Mouse (Mus musculus) heart, postnatal 0 days (tissue): ENCODE measurements around the gene Gpr55.

Experiments used
- CTCF ChIP-seq: IDR thresholded peaks from 2 replicates; pipeline ENCODE4 v1.5.1; 2016; ENCODE audit warnings: antibody characterized with exemption, control low read depth, low read depth
- EP300 ChIP-seq: IDR thresholded peaks from 2 replicates; pipeline ENCODE4 v1.6.1; 2016; ENCODE audit warnings: antibody characterized with exemption, low read depth

DNA sequence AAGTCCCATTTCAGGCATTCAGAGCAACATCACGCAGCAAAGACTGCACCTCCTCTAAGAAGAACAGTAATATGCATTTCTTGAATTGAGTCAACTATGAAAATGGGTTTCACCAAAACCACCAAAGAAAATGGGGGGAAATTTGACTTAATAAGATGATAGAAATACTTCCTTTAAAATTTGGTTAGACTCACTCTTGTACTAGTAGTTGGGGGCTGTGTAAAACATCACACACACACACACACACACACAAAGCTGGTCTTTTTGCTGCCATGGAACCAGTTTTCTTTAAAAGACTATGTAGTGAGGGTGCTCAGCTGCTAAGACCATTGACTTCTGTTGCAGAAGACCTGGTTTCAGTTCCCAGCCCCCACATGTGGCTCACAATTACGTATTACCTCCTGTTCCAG lies 12.7 kb upstream of the Gpr55 start:
- TF ChIP-seq CTCF (no peak), EP300 (no peak)
